Mouse (Mus musculus): Measurements from ENCODE around the gene Kitl. TPM values are rescaled to one million over a fixed set of nuclear protein-coding genes. Genes with fewer than 3 reads are reported as not detected.

Gene Kitl
- polyA plus RNA-seq, 1 experiment from 2014 or later, result 15.0 TPM

DNA sequence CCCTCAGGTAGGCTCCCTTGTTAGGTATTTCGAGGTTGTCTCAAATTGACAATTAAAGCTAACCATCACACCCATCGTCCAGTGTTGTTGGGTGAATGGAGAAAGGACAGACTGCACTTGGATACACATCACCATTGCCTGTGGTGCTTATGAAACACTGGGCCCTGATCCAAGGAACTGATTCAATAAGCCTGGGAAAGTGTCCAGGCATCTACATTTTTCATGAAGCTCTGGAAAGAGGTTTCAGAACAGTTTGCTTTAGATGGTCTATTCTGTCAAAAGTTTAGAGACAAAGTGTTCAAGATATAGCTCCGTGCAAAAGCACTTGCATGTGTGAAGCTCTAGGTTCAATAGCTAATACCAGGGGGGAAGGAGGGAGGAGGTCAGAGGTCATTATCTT, 38.6 kb downstream of the Kitl start:
- H3K9ac ChIP-seq (ENCODE audit: low read length), result no peak overlapping the region
- H3K4me3 ChIP-seq (ENCODE audit: low read length), result no peak overlapping the region
- H3K4me2 ChIP-seq (ENCODE audit: low read depth, low read length), result no peak overlapping the region
- no peak overlapping the region for H3K27ac ChIP-seq (ENCODE audit: low read length)
- WGBS, result 62% methylated on average over 3 of the region's 3 CpGs
- peaks cover 5% of the 10 kb centered on the region for H3K36me3 ChIP-seq (ENCODE audit: control insufficient read depth, insufficient read depth)
- no peaks in the 10 kb centered on the region for H3K9me3 ChIP-seq (replicated peaks; ENCODE audit: control insufficient read depth, low read length)
- no peak for ATAC-seq (replicated peaks; ENCODE audit: extremely low read depth, insufficient read depth, low FRiP score)
- H3K4me1 ChIP-seq (ENCODE audit: control insufficient read depth, insufficient read depth, low read length), result no peaks in the 10 kb centered on the region
- H3K27me3 ChIP-seq (ENCODE audit: control insufficient read depth, insufficient read depth, low read length), result no peaks in the 10 kb centered on the region

DNA sequence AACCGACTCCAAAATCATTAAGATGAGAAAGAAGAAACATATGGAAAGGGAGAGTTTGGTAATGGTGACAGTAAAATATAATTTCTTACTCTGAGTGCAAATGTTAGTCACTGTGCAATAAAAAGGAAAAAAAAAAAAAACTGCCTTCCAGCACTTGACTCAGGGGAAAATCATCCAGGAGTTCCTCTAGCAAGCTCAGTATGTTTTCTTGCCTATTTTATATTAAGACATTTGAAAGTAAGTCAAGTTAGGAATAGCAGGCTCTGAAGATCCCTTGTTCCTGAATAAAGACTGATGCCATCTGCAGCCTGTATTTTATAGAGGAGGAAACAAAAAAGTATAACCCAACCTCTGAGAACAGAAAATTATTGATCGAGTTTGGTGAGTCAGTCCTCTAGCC, 39.7 kb downstream of the Kitl start:
- no peak overlapping the region for H3K27ac ChIP-seq (ENCODE audit: low read length)

GRCm38 (mm10) chr10:100057106-100057623, 41.7 kb downstream of the Kitl start:
- no peak overlapping the region for H3K4me2 ChIP-seq (ENCODE audit: low read depth, low read length)
- H3K4me1 ChIP-seq (ENCODE audit: control insufficient read depth, insufficient read depth, low read length), result no peaks in the 10 kb centered on the region
- H3K9me3 ChIP-seq (replicated peaks; ENCODE audit: control insufficient read depth, low read length), result no peaks in the 10 kb centered on the region
- H3K36me3 ChIP-seq (ENCODE audit: control insufficient read depth, insufficient read depth), result peaks cover 4% of the 10 kb centered on the region
- no peaks in the 10 kb centered on the region for H3K27me3 ChIP-seq (ENCODE audit: control insufficient read depth, insufficient read depth, low read length)
- ATAC-seq (replicated peaks; ENCODE audit: extremely low read depth, insufficient read depth, low FRiP score), result no peak
- H3K9ac ChIP-seq (ENCODE audit: low read length), result no peak overlapping the region
- H3K4me3 ChIP-seq (ENCODE audit: low read length), result no peak overlapping the region
- WGBS, result 51% methylated on average over 1 of the region's 1 CpGs
- H3K27ac ChIP-seq (ENCODE audit: low read length), result no peak overlapping the region

More for the DNA sequence above, 39.7 kb downstream of the Kitl start:
- Histone ChIP-seq H3K27me3 (ENCODE audit: control insufficient read depth, insufficient read depth, low read length) (no peaks in the 10 kb centered on the region), H3K4me2 (ENCODE audit: low read depth, low read length) (no peak overlapping the region), H3K9ac (ENCODE audit: low read length) (no peak overlapping the region), H3K36me3 (ENCODE audit: control insufficient read depth, insufficient read depth) (peaks cover 5% of the 10 kb centered on the region), H3K4me1 (ENCODE audit: control insufficient read depth, insufficient read depth, low read length) (no peaks in the 10 kb centered on the region), H3K4me3 (ENCODE audit: low read length) (no peak overlapping the region), H3K9me3 (replicated peaks; ENCODE audit: control insufficient read depth, low read length) (no peaks in the 10 kb centered on the region)
- WGBS, result 79% methylated on average over 2 of the region's 2 CpGs
- ATAC-seq (replicated peaks; ENCODE audit: extremely low read depth, insufficient read depth, low FRiP score), result no peak

DNA sequence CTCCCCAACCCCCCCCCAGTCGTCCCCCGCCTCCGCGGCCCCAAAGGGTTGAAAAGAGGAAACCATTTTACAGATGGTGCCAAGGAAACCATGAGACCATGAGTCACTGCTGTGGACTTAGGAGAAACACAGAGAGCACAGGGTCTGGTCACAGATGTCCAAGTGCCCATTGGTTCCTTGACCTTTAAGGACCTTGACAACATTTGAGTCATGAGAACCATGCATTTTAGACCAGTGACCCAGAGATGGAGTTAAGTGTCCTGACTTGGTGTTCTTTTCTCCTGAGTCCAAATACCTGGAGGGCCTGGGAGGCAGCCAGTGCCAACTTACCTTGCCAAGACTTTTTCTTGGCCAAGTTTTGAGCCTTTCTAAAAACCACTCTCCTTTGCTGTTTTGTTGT, 43.9 kb downstream of the Kitl start:
- no peak for ATAC-seq (replicated peaks; ENCODE audit: extremely low read depth, insufficient read depth, low FRiP score)
- Histone ChIP-seq H3K4me1 (ENCODE audit: control insufficient read depth, insufficient read depth, low read length) (no peaks in the 10 kb centered on the region), H3K9ac (ENCODE audit: low read length) (no peak overlapping the region), H3K27me3 (ENCODE audit: control insufficient read depth, insufficient read depth, low read length) (no peaks in the 10 kb centered on the region), H3K9me3 (replicated peaks; ENCODE audit: control insufficient read depth, low read length) (no peaks in the 10 kb centered on the region), H3K4me2 (ENCODE audit: low read depth, low read length) (no peak overlapping the region), H3K36me3 (ENCODE audit: control insufficient read depth, insufficient read depth) (no peaks in the 10 kb centered on the region), H3K27ac (ENCODE audit: low read length) (no peak overlapping the region), H3K4me3 (ENCODE audit: low read length) (no peak overlapping the region)
- WGBS, result 82% methylated on average over 4 of the region's 4 CpGs

GRCm38 (mm10) chr10:100065529-100066301, 50.3 kb downstream of the Kitl start:
- H3K4me1 ChIP-seq (ENCODE audit: control insufficient read depth, insufficient read depth, low read length), result no peaks in the 10 kb centered on the region
- H3K9ac ChIP-seq (ENCODE audit: low read length), result no peak overlapping the region
- H3K4me2 ChIP-seq (ENCODE audit: low read depth, low read length), result no peak overlapping the region
- H3K36me3 ChIP-seq (ENCODE audit: control insufficient read depth, insufficient read depth), result no peaks in the 10 kb centered on the region
- H3K27me3 ChIP-seq (ENCODE audit: control insufficient read depth, insufficient read depth, low read length), result no peaks in the 10 kb centered on the region
- WGBS, result 61% methylated on average over 12 of the region's 12 CpGs
- no peak for ATAC-seq (replicated peaks; ENCODE audit: extremely low read depth, insufficient read depth, low FRiP score)
- H3K4me3 ChIP-seq (ENCODE audit: low read length), result no peak overlapping the region
- no peak overlapping the region; the same call in 1 of the 2 replicates for H3K27ac ChIP-seq (ENCODE audit: low read length)
- no peaks in the 10 kb centered on the region for H3K9me3 ChIP-seq (replicated peaks; ENCODE audit: control insufficient read depth, low read length)

DNA sequence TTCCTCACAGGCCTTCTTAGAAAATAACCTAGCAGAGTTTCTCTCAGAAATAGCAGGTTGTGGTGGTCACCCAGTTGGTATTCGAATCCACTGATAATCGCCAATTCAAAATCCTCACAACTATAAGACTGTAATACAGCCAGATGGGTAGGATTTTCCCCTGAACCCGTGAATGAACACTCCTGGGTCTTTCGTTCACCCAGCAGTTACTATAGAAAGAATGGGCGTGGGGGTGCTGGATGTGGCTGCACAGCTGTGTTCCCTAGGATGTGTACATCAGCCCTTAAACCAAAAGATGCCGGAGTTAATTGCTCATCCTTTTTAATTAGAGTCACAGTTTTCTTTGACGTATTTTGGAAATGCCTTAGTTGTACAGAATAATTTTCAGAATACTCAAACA, 50.9 kb downstream of the Kitl start:
- Histone ChIP-seq H3K9ac (ENCODE audit: low read length) (no peak overlapping the region), H3K27ac (ENCODE audit: low read length) (no peak overlapping the region), H3K4me1 (ENCODE audit: control insufficient read depth, insufficient read depth, low read length) (no peaks in the 10 kb centered on the region), H3K27me3 (ENCODE audit: control insufficient read depth, insufficient read depth, low read length) (no peaks in the 10 kb centered on the region), H3K36me3 (ENCODE audit: control insufficient read depth, insufficient read depth) (no peaks in the 10 kb centered on the region), H3K9me3 (replicated peaks; ENCODE audit: control insufficient read depth, low read length) (no peaks in the 10 kb centered on the region), H3K4me3 (ENCODE audit: low read length) (no peak overlapping the region), H3K4me2 (ENCODE audit: low read depth, low read length) (no peak overlapping the region)
- no peak for ATAC-seq (replicated peaks; ENCODE audit: extremely low read depth, insufficient read depth, low FRiP score)
- WGBS, result 76% methylated on average over 7 of the region's 7 CpGs

- WGBS, result 80% methylated on average over 1 of the region's 1 CpGs
- Histone ChIP-seq H3K4me2 (ENCODE audit: low read depth, low read length) (no peak overlapping the region), H3K4me1 (ENCODE audit: control insufficient read depth, insufficient read depth, low read length) (no peaks in the 10 kb centered on the region), H3K9ac (ENCODE audit: low read length) (no peak overlapping the region), H3K9me3 (replicated peaks; ENCODE audit: control insufficient read depth, low read length) (no peaks in the 10 kb centered on the region), H3K27ac (ENCODE audit: low read length) (no peak overlapping the region), H3K4me3 (ENCODE audit: low read length) (no peak overlapping the region), H3K27me3 (ENCODE audit: control insufficient read depth, insufficient read depth, low read length) (no peaks in the 10 kb centered on the region), H3K36me3 (ENCODE audit: control insufficient read depth, insufficient read depth) (no peaks in the 10 kb centered on the region)
- no peak for ATAC-seq (replicated peaks; ENCODE audit: extremely low read depth, insufficient read depth, low FRiP score)
Measured at GRCm38 (mm10) chr10:100072641-100073040, 57.2 kb downstream of the Kitl start.

DNA sequence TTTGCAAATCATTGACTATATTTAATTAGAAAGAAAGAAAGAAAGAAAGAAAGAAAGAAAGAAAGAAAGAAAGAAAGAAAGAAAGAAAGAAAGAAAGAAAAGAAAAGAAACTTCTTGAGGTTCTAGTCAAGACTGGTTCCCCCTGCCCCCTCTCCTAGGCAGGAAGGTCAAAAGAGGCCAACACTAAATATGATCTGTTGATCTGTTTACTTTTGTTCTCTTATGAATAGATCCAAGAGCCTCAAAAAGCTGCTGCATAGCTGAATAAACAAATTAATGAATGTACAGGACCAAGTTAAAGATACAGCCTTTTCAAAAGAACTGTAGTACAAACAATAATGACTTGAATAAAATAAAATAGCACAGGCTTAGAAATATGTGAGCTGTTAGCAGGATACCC, 57.7 kb downstream of the Kitl start:
- no peak overlapping the region for H3K27ac ChIP-seq (ENCODE audit: low read length)
- ATAC-seq (replicated peaks; ENCODE audit: extremely low read depth, insufficient read depth, low FRiP score), result no peak
- no peak overlapping the region for H3K9ac ChIP-seq (ENCODE audit: low read length)
- no peak overlapping the region for H3K4me3 ChIP-seq (ENCODE audit: low read length)
- H3K36me3 ChIP-seq (ENCODE audit: control insufficient read depth, insufficient read depth), result no peaks in the 10 kb centered on the region
- no peak overlapping the region for H3K4me2 ChIP-seq (ENCODE audit: low read depth, low read length)
- H3K9me3 ChIP-seq (replicated peaks; ENCODE audit: control insufficient read depth, low read length), result no peaks in the 10 kb centered on the region
- no peaks in the 10 kb centered on the region for H3K4me1 ChIP-seq (ENCODE audit: control insufficient read depth, insufficient read depth, low read length)
- H3K27me3 ChIP-seq (ENCODE audit: control insufficient read depth, insufficient read depth, low read length), result no peaks in the 10 kb centered on the region

GRCm38 (mm10) chr10:100101115-100101514, 85.7 kb downstream of the Kitl start:
- H3K4me2 ChIP-seq (ENCODE audit: low read depth, low read length), result no peak overlapping the region
- H3K9me3 ChIP-seq (replicated peaks; ENCODE audit: control insufficient read depth, low read length), result no peaks in the 10 kb centered on the region; the same call in 1 of the 2 replicates
- H3K4me1 ChIP-seq (ENCODE audit: control insufficient read depth, insufficient read depth, low read length), result peaks cover under 1% of the 10 kb centered on the region; the same call in 1 of the 2 replicates
- H3K9ac ChIP-seq (ENCODE audit: low read length), result no peak overlapping the region
- no peak overlapping the region for H3K27ac ChIP-seq (ENCODE audit: low read length)
- 47% methylated on average over 3 of the region's 3 CpGs for WGBS
- no peaks in the 10 kb centered on the region for H3K36me3 ChIP-seq (ENCODE audit: control insufficient read depth, insufficient read depth)
- no peaks in the 10 kb centered on the region for H3K27me3 ChIP-seq (ENCODE audit: control insufficient read depth, insufficient read depth, low read length)
- no peak for ATAC-seq (replicated peaks; ENCODE audit: extremely low read depth, insufficient read depth, low FRiP score)
- no peak overlapping the region for H3K4me3 ChIP-seq (ENCODE audit: low read length)
